Mouse (Mus musculus) cortical plate, adult 2 months (tissue): ENCODE data around the gene Pgd.
"Not testable (repeated sequence)": the region's sequence is repeated elsewhere in the genome, so short reads cannot be mapped to it uniquely, and the experiment has no call there.

Experiments
- CTCF ChIP-seq: fragments of 200-500 bp; IDR thresholded peaks from 2 replicates; pipeline ENCODE4 v1.5.1; 2011; ENCODE audit warnings: mild to moderate bottlenecking, control low read depth, low read length; ENCODE audit not compliant: insufficient read depth; ENCODE audit errors: extremely low read depth
- POLR2A ChIP-seq: fragments of 200-500 bp; IDR thresholded peaks from 2 replicates; pipeline ENCODE4 v1.6.1; 2011; ENCODE audit warnings: mild to moderate bottlenecking, low read length, control low read depth; ENCODE audit not compliant: insufficient read depth; ENCODE audit errors: extremely low read depth

- TF ChIP-seq POLR2A, CTCF: not testable (repeated sequence)
Measured at GRCm38 (mm10) chr4:149214468-149214867, 47.9 kb upstream of the Pgd start.
